ENCODE assay signal across 12 mouse cellular contexts in the genomic region with DNA sequence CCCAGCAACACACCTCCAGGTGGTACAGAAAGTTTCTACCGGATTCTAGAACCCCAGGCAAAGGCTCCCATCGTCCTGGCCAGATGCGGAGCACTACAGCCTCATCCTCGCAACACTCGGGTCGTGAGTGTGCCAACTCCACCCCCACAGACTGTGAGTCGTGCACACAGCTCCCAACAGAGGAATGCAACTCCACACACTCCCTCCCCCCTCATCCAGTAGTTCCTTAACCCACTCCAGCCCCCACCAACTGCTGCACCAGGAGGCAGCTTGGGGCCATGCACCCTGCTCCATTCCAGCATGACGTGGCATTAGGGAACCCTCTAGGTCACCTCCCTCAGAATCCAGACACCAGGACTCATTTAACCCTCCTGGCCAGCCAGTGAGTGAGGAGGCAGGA. TPM values are rescaled to one million over a fixed set of nuclear protein-coding genes. Genes with fewer than 3 reads are reported as not detected.
DNase-seq lines count a peak whose midpoint lies in the region; ATAC-seq lines count a peak whose summit lies in the region.
"Had no signal": no experiment of that assay in that cellular context is flagged by ENCODE, and none has a peak within 500 bp of the region (broad histone marks: within the 10 kb centered on the region; RNA-seq: fewer than 3 reads in every experiment).

No protein-coding gene starts in this region.

- no peaks in the 10 kb centered on the region for H3K27me3 ChIP-seq in heart, embryonic 16.5 days (ENCODE audit: control insufficient read depth, insufficient read depth, low read length)
- no peaks in the 10 kb centered on the region for H3K27me3 ChIP-seq in heart, embryonic 10.5 days (ENCODE audit: insufficient read depth, poor library complexity, severe bottlenecking)
- H3K27me3 ChIP-seq: forebrain, embryonic 12.5 days had no signal

- no peak for DNase-seq in heart, embryonic 10.5 days (ENCODE audit: low spot score)
- DNase-seq in right cerebral cortex, adult 18-20 months: peak; percentile 65
- no peak for DNase-seq in right cerebral cortex, postnatal 14 days
- peak; percentile 49 for DNase-seq in kidney, adult 9 months
- peak; percentile 32 for DNase-seq in lung, postnatal 36 days
- DNase-seq in cerebellum, postnatal 36 days: no peak
- no peak for DNase-seq in right cerebral cortex, postnatal 25 days
- DNase-seq: adrenal gland, postnatal 25 days; cerebellum, adult 11-12 months; gastrocnemius, postnatal 36 days had no signal

- no peak overlapping the region for H3K4me3 ChIP-seq in heart, embryonic 16.5 days (ENCODE audit: low read length)
- H3K4me3 ChIP-seq in heart, embryonic 10.5 days: no peak overlapping the region
- H3K4me3 ChIP-seq: forebrain, embryonic 12.5 days had no signal

- peaks cover 23% of the 10 kb centered on the region for H3K36me3 ChIP-seq in heart, embryonic 16.5 days (ENCODE audit: control insufficient read depth, insufficient read depth)
- peaks cover 51% of the 10 kb centered on the region for H3K36me3 ChIP-seq in heart, embryonic 10.5 days

- H3K9me3 ChIP-seq in heart, embryonic 16.5 days (replicated peaks; ENCODE audit: control insufficient read depth, low read length): no peaks in the 10 kb centered on the region
- H3K9me3 ChIP-seq in heart, embryonic 10.5 days: no peaks in the 10 kb centered on the region
- H3K9me3 ChIP-seq: forebrain, embryonic 12.5 days had no signal

- H3K27ac ChIP-seq in heart, embryonic 16.5 days (ENCODE audit: low read length): no peak overlapping the region
- no peak overlapping the region for H3K27ac ChIP-seq in heart, embryonic 10.5 days
- H3K27ac ChIP-seq: forebrain, embryonic 12.5 days had no signal

- 46% methylated on average over 8 of the region's 8 CpGs for WGBS in heart, embryonic 16.5 days
- WGBS in heart, embryonic 10.5 days: 59% methylated on average over 8 of the region's 8 CpGs

- H3K4me2 ChIP-seq in heart, embryonic 16.5 days (ENCODE audit: low read depth, low read length): no peak overlapping the region
- H3K4me2 ChIP-seq: forebrain, embryonic 12.5 days had no signal

- peaks cover 15% of the 10 kb centered on the region for H3K4me1 ChIP-seq in heart, embryonic 16.5 days (ENCODE audit: control insufficient read depth, insufficient read depth, low read length)
- peaks cover 29% of the 10 kb centered on the region for H3K4me1 ChIP-seq in heart, embryonic 10.5 days
- H3K4me1 ChIP-seq: forebrain, embryonic 12.5 days had no signal

- H3K9ac ChIP-seq in heart, embryonic 16.5 days (ENCODE audit: low read length): no peak overlapping the region
- H3K9ac ChIP-seq: forebrain, embryonic 12.5 days had no signal

- peak; percentile 49 for ATAC-seq in heart, embryonic 16.5 days (replicated peaks; ENCODE audit: extremely low read depth, insufficient read depth, low FRiP score)

RNA-seq across cellular contexts. Expression of a gene that starts 17.3 kb away (rescaled TPM):
- 54.0 and 56.0 TPM in 2 replicates for polyA plus RNA-seq in heart, embryonic 16.5 days (2015; fragmentation: Nextera tagmentation; extraction: Ambion mirVana)
- polyA plus RNA-seq in heart, embryonic 10.5 days (2016; fragmentation: Nextera tagmentation; extraction: Ambion mirVana): 22.5 and 23.6 TPM in 2 replicates

Comparison
In these comparisons a context has a peak if more than half of its experiments do, and no peak if none do; other contexts are left out.
1. DNase-seq: peak in right cerebral cortex, adult 18-20 months (single experiment), kidney, adult 9 months (single experiment) and lung, postnatal 36 days (single experiment); none in heart, embryonic 10.5 days (single experiment), right cerebral cortex, postnatal 14 days (single experiment), cerebellum, postnatal 36 days (0 of 2) and right cerebral cortex, postnatal 25 days (single experiment).